Mouse (Mus musculus) limb, embryonic 14.5 days (tissue): ENCODE results near the gene Tnfaip8l1. TPM values are rescaled to one million over a fixed set of nuclear protein-coding genes. Genes with fewer than 3 reads are reported as not detected.

Source experiments
- ATAC-seq: fragments of 200-750 bp; cut with Nextera tagmentation; 2 replicates; pipeline ENCODE4 v1.8.0; 2017; ENCODE audit warnings: low read depth, moderate number of reproducible peaks, moderate TSS enrichment; ENCODE audit not compliant: low FRiP score
- DNase-seq: peaks from one replicate; pipeline ENCODE4 v3.0.0-alpha.2; 2015; ENCODE audit warnings: low spot score
- H3K27ac ChIP-seq: fragments of 300-500 bp; sonication (generic); replicated peaks from 2 replicates; pipeline ENCODE4 v1.5.1; 2014; ENCODE audit warnings: low read depth, mild to moderate bottlenecking, low read length, moderate library complexity, mixed read lengths
- H3K27me3 ChIP-seq: fragments of 300-500 bp; sonication (generic); 2 replicates; pipeline ENCODE4 v1.6.1; 2014; ENCODE audit warnings: low read length, mixed read lengths; ENCODE audit not compliant: control insufficient read depth, insufficient read depth
- H3K36me3 ChIP-seq: fragments of 300-500 bp; sonication (generic); 2 replicates; pipeline ENCODE4 v1.6.1; 2014; ENCODE audit warnings: mild to moderate bottlenecking, low read length, moderate library complexity, mixed read lengths; ENCODE audit not compliant: control insufficient read depth, insufficient read depth
- H3K4me1 ChIP-seq: fragments of 300-500 bp; sonication (generic); 2 replicates; pipeline ENCODE4 v1.6.1; 2014; ENCODE audit warnings: antibody characterized with exemption, low read length, mixed read lengths; ENCODE audit not compliant: control insufficient read depth, insufficient read depth
- H3K4me2 ChIP-seq: fragments of 300-500 bp; sonication (generic); replicated peaks from 2 replicates; pipeline ENCODE4 v1.6.1; 2014; ENCODE audit warnings: low read depth, mild to moderate bottlenecking, low read length, moderate library complexity; ENCODE audit not compliant: severe bottlenecking
- H3K4me3 ChIP-seq: fragments of 300-500 bp; sonication (generic); replicated peaks from 2 replicates; pipeline ENCODE4 v1.5.1; 2014; ENCODE audit warnings: low read length
- H3K9ac ChIP-seq: fragments of 300-500 bp; sonication (generic); 2 replicates; pipeline ENCODE4 v1.6.1; 2014; ENCODE audit warnings: mild to moderate bottlenecking, low read depth, low read length, moderate library complexity; ENCODE audit not compliant: severe bottlenecking
- H3K9me3 ChIP-seq: fragments of 300-500 bp; sonication (generic); 2 replicates; pipeline ENCODE4 v1.6.1; 2016; ENCODE audit warnings: low read length; ENCODE audit not compliant: control insufficient read depth
- POLR2A ChIP-seq: fragments of 200-500 bp; IDR thresholded peaks from 2 replicates; pipeline ENCODE4 v1.8.0; 2012; ENCODE audit warnings: inconsistent platforms, mild to moderate bottlenecking, moderate library complexity, borderline replicate concordance; ENCODE audit not compliant: insufficient read depth, insufficient read length; ENCODE audit errors: extremely low read depth
- WGBS: fragments of 180-500 bp; shearing (Covaris S2); extraction: QIAGEN DNeasy Blood & Tissue Kit; methylation state at CpG from one replicate; pipeline ENCODE4 v1.1.7; 2014; 5-methylcytosine and 5-hydroxymethylcytosine counted together
- polyA plus RNA-seq, 2 experiments: library from polyadenylated mRNA; depleted of rRNA in 1 of 2; stranded (reverse) in 1 of 2; unstranded in 1 of 2; fragments of >200 nt; fragmentation: Nextera tagmentation in 1 of 2; extraction: Ambion mirVana in 1 of 2; gene quantifications; 2 replicates each; pipeline versions ENCODE4 v1.2.1 to v1.2.3; 2012 to 2014

Gene Tnfaip8l1
- polyA plus RNA-seq, 2 experiments = 9.3 to 11.6 TPM

DNA sequence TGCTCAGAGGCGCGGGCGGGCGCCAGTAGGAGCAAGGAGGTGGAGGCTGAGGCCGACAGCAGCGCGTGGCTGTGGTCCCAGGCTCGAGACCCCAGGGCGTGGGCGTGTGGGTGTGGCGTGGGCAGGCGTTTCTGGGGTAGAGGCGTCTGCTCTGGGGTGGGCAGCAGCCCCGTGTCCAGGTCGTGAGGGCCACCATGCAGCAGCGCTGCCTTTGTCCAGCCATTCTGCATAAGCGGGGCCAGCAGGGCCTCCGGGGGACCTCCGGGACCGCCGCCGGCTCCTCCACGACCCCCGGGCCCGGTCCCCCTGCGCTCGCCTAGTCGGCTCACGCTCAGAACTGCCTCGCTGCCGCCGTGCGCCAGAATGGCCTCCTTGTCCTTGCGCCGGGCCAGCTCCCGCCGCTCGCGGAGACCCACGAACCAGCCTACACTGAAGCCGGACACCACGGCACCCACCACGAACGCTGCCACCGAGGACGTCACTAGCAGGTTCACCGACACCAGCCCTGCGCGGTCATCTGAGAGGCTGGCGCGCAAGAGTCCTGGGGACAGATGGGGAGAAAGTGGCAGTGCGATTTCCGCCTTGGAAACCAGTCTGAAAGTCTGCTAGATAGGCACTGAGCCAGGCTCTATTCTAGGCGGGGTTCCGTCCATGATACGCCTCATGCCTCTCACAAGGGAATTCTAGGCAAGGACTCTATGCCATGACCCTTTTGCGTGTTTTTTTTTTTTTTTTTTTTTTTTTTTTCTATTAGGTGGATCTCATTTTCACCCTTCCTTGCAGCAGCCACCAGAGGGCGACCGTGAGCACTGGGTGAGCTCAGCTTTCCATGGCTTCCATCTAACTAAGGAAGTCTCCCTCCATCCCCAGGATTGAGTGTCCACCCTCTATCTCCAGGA, 37.7 kb upstream of the Tnfaip8l1 start:
- Histone ChIP-seq H3K9ac (peak overlapping the region; percentile 55), H3K4me1 (no peaks in the 10 kb centered on the region; the same call in 1 of the 2 replicates)

DNA sequence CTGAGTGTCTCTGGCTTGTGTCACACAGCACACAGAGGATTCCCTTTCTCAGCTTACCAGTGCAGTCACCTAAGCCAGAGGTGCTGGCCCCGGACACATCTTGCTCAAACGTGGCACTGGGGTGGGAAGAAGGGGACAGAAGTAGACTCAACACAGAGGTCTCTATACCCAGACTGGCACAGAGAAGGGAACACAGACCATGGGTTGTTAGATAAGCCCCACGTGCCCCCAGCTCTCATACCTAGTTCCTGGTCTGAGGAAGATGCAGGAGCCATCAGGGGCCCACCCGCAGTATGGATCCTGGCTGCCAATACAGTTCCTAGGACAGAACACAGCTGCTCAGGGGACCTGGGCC, 37.0 kb upstream of the Tnfaip8l1 start:
- no peak for DNase-seq

More for the DNA sequence above, 37.7 kb upstream of the Tnfaip8l1 start:
- Histone ChIP-seq H3K36me3 (no peaks in the 10 kb centered on the region), H3K4me2 (peak overlapping the region; percentile 68), H3K27ac (no peak overlapping the region), H3K27me3 (peaks cover 56% of the 10 kb centered on the region), H3K9me3 (peaks cover 11% of the 10 kb centered on the region), H3K4me3 (peak overlapping the region; percentile 38)
- TF ChIP-seq POLR2A = no peak
- DNase-seq (no peak), ATAC-seq (0 out of 2 replicates have a peak, but pooled peaks have one; percentile 14)
- 8% methylated on average over 51 of the region's 59 CpGs for WGBS

DNA sequence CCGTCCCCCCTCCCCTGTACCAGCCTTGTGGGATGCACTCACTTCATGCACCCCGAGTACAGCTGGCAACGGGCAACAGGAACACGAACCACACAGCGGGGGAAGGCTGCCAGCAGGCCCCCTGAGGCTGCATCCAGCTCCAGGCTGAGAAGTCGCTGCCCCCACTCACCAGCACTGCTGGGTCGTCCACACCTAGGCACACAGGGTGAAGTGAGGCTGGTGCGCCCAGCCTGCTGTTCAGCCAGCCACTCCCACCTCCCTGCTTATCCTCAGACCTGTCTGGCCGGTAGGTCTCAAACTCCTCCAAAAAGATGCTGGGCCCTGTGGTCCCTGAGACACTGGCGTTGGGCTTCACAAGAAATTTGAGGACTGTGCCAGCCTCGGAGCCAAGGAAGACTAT, 36.1 kb upstream of the Tnfaip8l1 start:
- Histone ChIP-seq H3K9ac (no peak overlapping the region), H3K4me2 (no peak overlapping the region), H3K4me3 (no peak overlapping the region), H3K27ac (no peak overlapping the region), H3K27me3 (peaks cover 41% of the 10 kb centered on the region), H3K4me1 (no peaks in the 10 kb centered on the region; the same call in 1 of the 2 replicates), H3K9me3 (peaks cover 11% of the 10 kb centered on the region), H3K36me3 (no peaks in the 10 kb centered on the region)
- TF ChIP-seq POLR2A = no peak
- no peak for ATAC-seq
- no peak for DNase-seq
- 65% methylated on average over 11 of the region's 11 CpGs for WGBS

More for the DNA sequence above, 37.0 kb upstream of the Tnfaip8l1 start:
- Histone ChIP-seq H3K4me2 (no peak overlapping the region), H3K27me3 (peaks cover 50% of the 10 kb centered on the region), H3K36me3 (no peaks in the 10 kb centered on the region), H3K9ac (no peak overlapping the region), H3K4me3 (no peak overlapping the region), H3K4me1 (no peaks in the 10 kb centered on the region; the same call in 1 of the 2 replicates), H3K9me3 (peaks cover 11% of the 10 kb centered on the region), H3K27ac (no peak overlapping the region)
- WGBS = 92% methylated on average over 4 of the region's 4 CpGs
- no peak for ATAC-seq
- TF ChIP-seq POLR2A = no peak

DNA sequence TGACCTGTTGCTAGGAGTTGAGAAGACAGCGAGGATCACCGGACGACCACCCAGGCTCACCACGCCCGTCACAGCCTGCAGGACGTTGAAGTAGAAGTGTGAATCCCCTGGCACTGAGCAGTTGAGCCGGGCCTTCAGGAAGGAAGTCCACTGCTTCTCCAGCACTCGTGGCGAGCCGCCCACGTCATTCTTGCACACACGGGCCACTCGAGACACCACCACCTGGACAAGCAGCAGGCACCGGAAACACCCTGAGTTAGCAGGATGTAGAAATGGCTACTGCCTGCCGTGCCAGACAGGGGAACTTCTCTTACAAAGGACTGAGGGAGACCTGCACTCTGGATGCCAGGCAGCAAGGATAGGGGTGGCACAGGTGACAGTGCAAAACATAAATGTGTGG, 34.0 kb upstream of the Tnfaip8l1 start:
- no peak for TF ChIP-seq POLR2A
- ATAC-seq = no peak

DNA sequence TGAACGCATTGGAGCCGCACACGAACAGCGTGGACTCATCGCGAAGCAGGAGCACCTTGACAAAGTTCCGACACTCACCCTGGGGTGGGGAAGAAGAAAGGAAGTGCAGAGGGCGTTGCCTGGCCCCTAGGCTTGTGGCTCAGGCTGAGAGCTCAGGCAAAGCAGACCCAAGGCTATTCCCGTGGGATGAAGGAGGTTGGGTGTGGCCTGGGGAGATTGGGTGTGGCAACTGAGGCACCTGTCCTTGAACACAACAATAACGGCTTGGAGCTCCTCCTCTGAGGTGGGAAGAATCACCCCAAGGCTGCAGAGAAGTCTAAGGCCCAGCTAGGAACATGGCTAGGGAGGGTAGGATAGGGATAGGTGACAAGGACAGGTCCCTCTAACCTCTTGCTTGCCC, 31.1 kb upstream of the Tnfaip8l1 start:
- WGBS = 91% methylated on average over 10 of the region's 10 CpGs
- Histone ChIP-seq H3K27me3 (no peaks in the 10 kb centered on the region), H3K9me3 (no peaks in the 10 kb centered on the region), H3K36me3 (no peaks in the 10 kb centered on the region), H3K4me2 (no peak overlapping the region), H3K27ac (no peak overlapping the region), H3K9ac (no peak overlapping the region), H3K4me3 (no peak overlapping the region), H3K4me1 (peaks cover 8% of the 10 kb centered on the region; the same call in 1 of the 2 replicates)
- ATAC-seq = no peak
- no peak for TF ChIP-seq POLR2A
- DNase-seq = no peak

More for the DNA sequence above, 34.0 kb upstream of the Tnfaip8l1 start:
- Histone ChIP-seq H3K4me3 (no peak overlapping the region), H3K27ac (no peak overlapping the region), H3K9ac (no peak overlapping the region), H3K4me1 (no peaks in the 10 kb centered on the region; the same call in 1 of the 2 replicates), H3K4me2 (no peak overlapping the region), H3K27me3 (peaks cover 21% of the 10 kb centered on the region), H3K9me3 (no peaks in the 10 kb centered on the region; the same call in 1 of the 2 replicates), H3K36me3 (no peaks in the 10 kb centered on the region)
- 71% methylated on average over 15 of the region's 15 CpGs for WGBS
- DNase-seq = no peak
